In the genomic region with DNA sequence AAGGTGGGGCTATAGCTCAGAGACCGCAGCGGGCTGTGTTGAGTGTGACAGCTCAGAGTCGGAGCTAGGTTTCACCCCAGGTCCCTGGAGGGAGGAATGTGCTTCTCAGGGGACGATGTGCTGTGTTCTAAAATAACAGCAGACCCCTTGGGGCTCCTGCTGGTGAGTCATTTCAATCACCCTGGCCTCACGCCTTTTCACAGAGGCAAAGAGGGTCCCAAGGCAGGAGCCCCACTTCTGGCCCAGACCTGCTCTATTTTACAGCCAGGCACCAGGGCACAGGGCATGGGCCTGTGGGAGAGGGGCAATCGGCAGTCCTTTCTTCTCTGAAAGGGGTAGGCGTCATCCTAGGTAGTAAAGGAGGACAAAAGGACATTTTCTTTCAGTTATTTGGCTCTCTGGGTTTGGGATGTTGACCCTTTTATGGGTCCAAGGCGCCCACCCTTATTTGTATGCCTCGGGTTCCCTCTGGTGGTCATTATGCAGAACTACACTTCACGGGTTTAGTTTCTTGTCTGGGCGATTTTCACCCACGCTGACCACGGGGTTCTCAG, we compare ENCODE assay signal across 8 mouse cellular contexts. TPM values are rescaled to one million over a fixed set of nuclear protein-coding genes. Genes with fewer than 3 reads are reported as not detected.
A peak's percentile ranks its signal among the peaks of the same experiment; 100 is the strongest.
DNase-seq lines count a peak whose midpoint lies in the region; ATAC-seq and TF ChIP-seq lines count a peak whose summit lies in the region.
"Had no signal": no experiment of that assay in that cellular context is flagged by ENCODE, and none has a peak within 500 bp of the region (broad histone marks: within the 10 kb centered on the region; RNA-seq: fewer than 3 reads in every experiment).

No protein-coding gene starts in this region.

- H3K36me3 ChIP-seq in MEL (ENCODE audit: control insufficient read depth in 1 of 2, insufficient read depth in 2 of 2, low read length in 2 of 2) = no peaks in the 10 kb centered on the region
- H3K36me3 ChIP-seq in hindbrain, embryonic 14.5 days (replicated peaks; ENCODE audit: control insufficient read depth, insufficient read depth) = no peaks in the 10 kb centered on the region
- H3K36me3 ChIP-seq in midbrain, embryonic 11.5 days (ENCODE audit: control insufficient read depth, insufficient read depth, low read length) = no peaks in the 10 kb centered on the region

- H3K9ac ChIP-seq in MEL (ENCODE audit: control insufficient read depth, low read depth, low read length, poor library complexity, severe bottlenecking) = no peak overlapping the region
- H3K9ac ChIP-seq in hindbrain, embryonic 14.5 days = no peak overlapping the region
- no peak overlapping the region for H3K9ac ChIP-seq in midbrain, embryonic 11.5 days (ENCODE audit: low read length)

- no peaks in the 10 kb centered on the region; a peak in 1 of 4 replicates for H3K27me3 ChIP-seq in MEL (ENCODE audit: control insufficient read depth in 1 of 2, insufficient read depth in 2 of 2, low read length in 2 of 2)
- no peaks in the 10 kb centered on the region for H3K27me3 ChIP-seq in hindbrain, embryonic 14.5 days (ENCODE audit: control insufficient read depth, insufficient read depth, low read length)
- no peaks in the 10 kb centered on the region for H3K27me3 ChIP-seq in midbrain, embryonic 11.5 days (ENCODE audit: control insufficient read depth, insufficient read depth, low read length)

- H3K4me2 ChIP-seq in hindbrain, embryonic 14.5 days (replicated peaks) = no peak overlapping the region
- no peak overlapping the region for H3K4me2 ChIP-seq in midbrain, embryonic 11.5 days

- TF ChIP-seq POLR2A in MEL (IDR thresholded peaks at IDR 0.05; ENCODE audit: control insufficient read depth in 1 of 2, insufficient read depth in 1 of 2, low read depth in 1 of 2, low read length in 2 of 2, poor library complexity in 1 of 2) = no peak

- no peaks in the 10 kb centered on the region for H3K9me3 ChIP-seq in MEL (replicated peaks; ENCODE audit: insufficient read depth, low read length)
- H3K9me3 ChIP-seq in hindbrain, embryonic 14.5 days (ENCODE audit: control insufficient read depth, low read length) = no peaks in the 10 kb centered on the region
- no peaks in the 10 kb centered on the region for H3K9me3 ChIP-seq in midbrain, embryonic 11.5 days (ENCODE audit: control insufficient read depth, low read length)

- no peak for TF ChIP-seq EP300 in MEL (IDR thresholded peaks at IDR 0.05; ENCODE audit: low read depth in 1 of 2, low read length in 2 of 2)

- 20% methylated on average over 13 of the region's 13 CpGs for WGBS in hindbrain, embryonic 14.5 days
- WGBS in midbrain, embryonic 11.5 days = 22% methylated on average over 13 of the region's 13 CpGs

- TF ChIP-seq RAD21 in MEL (IDR thresholded peaks at IDR 0.05; ENCODE audit: low read depth, low read length) = peak; percentile 99

- no peaks in the 10 kb centered on the region for H3K79me2 ChIP-seq in MEL (ENCODE audit: control insufficient read depth, insufficient read depth, low read length, poor library complexity)

- DNase-seq in layer of hippocampus, postnatal 10 days (ENCODE audit: low spot score in 2 of 2) = peak; percentile 31 to 48
- DNase-seq in layer of hippocampus, postnatal 25 days (ENCODE audit: extremely low spot score in 1 of 2, low spot score in 1 of 2) = no peak
- DNase-seq in MEL (ENCODE audit: low read depth, low spot score) = peak; percentile 53
- peak; percentile 21 for DNase-seq in cerebellum, adult 8-10 months
- DNase-seq in hindbrain, embryonic 14.5 days (ENCODE audit: low spot score) = peak; percentile 81
- DNase-seq in midbrain, embryonic 11.5 days (ENCODE audit: low spot score, missing footprints) = peak; percentile 93
- no peak for DNase-seq in gastrocnemius, adult 18-20 months (ENCODE audit: low spot score)

- ATAC-seq in hindbrain, embryonic 14.5 days (ENCODE audit: low FRiP score) = no peak
- peak; percentile 38; the same call in 1 of the 2 replicates for ATAC-seq in midbrain, embryonic 11.5 days (ENCODE audit: low FRiP score)

- TF ChIP-seq CTCF in MEL (IDR thresholded peaks at IDR 0.05 in 2 of 3, conservative IDR thresholded peaks at IDR 0.05 in 1 of 3; ENCODE audit: control insufficient read depth in 1 of 3, insufficient read depth in 1 of 3, low read depth in 2 of 3, low read length in 3 of 3, poor library complexity in 1 of 3, severe bottlenecking in 1 of 3) = peak; percentile 77 to 98 (median 77)

- H3K4me1 ChIP-seq in MEL (ENCODE audit: control insufficient read depth in 1 of 2, insufficient read depth in 2 of 2, low read length in 2 of 2) = no peaks in the 10 kb centered on the region
- H3K4me1 ChIP-seq in hindbrain, embryonic 14.5 days (replicated peaks; ENCODE audit: control insufficient read depth, insufficient read depth, low read length) = no peaks in the 10 kb centered on the region; the same call in 1 of the 2 replicates
- H3K4me1 ChIP-seq in midbrain, embryonic 11.5 days (ENCODE audit: control insufficient read depth, insufficient read depth, low read length) = no peaks in the 10 kb centered on the region

- H3K4me3 ChIP-seq in MEL (ENCODE audit: control insufficient read depth in 1 of 2, insufficient read depth in 1 of 2, low read depth in 2 of 2, low read length in 2 of 2) = no peak overlapping the region
- no peak overlapping the region for H3K4me3 ChIP-seq in hindbrain, embryonic 14.5 days (replicated peaks; ENCODE audit: low read length)
- H3K4me3 ChIP-seq in midbrain, embryonic 11.5 days (ENCODE audit: low read depth, low read length) = no peak overlapping the region

- no peak overlapping the region for H3K27ac ChIP-seq in MEL (ENCODE audit: control insufficient read depth, low read depth, low read length)
- H3K27ac ChIP-seq in hindbrain, embryonic 14.5 days = no peak overlapping the region
- H3K27ac ChIP-seq in midbrain, embryonic 11.5 days (ENCODE audit: low read depth, low read length) = no peak overlapping the region

TF ChIP-seq in MEL, 35 proteins besides CTCF, POLR2A, EP300 and RAD21:
- TF ChIP-seq NRF1 (IDR thresholded peaks at IDR 0.05; ENCODE audit: insufficient read depth, low read depth, low read length, poor library complexity, severe bottlenecking) (no peak), USF1 (IDR thresholded peaks at IDR 0.05; ENCODE audit: low read depth, low read length) (no peak), SMC3 (IDR thresholded peaks at IDR 0.05; ENCODE audit: low read depth, low read length) (peak; percentile 99), ZC3H11A (IDR thresholded peaks at IDR 0.05; ENCODE audit: low read depth, low read length) (peak; percentile 98)

RNA-seq across cellular contexts. Expression of a gene that starts 3.0 kb away (rescaled TPM):
- under 1 TPM; 0.64 to 0.91 TPM for total RNA-seq in layer of hippocampus, postnatal 10 days (2021)
- total RNA-seq in layer of hippocampus, postnatal 25 days (2021) = 1 to 10 TPM; 2.0 to 2.1 TPM
- not detected in 2 replicates for total RNA-seq in MEL (2012; rRNA removed)
- polyA plus RNA-seq in MEL (2012; ENCODE audit: insufficient read depth in 1 of 2, insufficient read length in 2 of 2, low read depth in 1 of 2, low replicate concordance in 2 of 2, missing spikeins in 1 of 2) = not detected
- polyA plus RNA-seq in hindbrain, embryonic 14.5 days (2014; fragmentation: Nextera tagmentation; extraction: Ambion mirVana) = 0.43 TPM in 1 of 2 replicates, not detected in the other
- polyA plus RNA-seq in midbrain, embryonic 11.5 days (2014; fragmentation: Nextera tagmentation; extraction: Ambion mirVana) = not detected in 2 replicates
- not detected for total RNA-seq in gastrocnemius, adult 18-20 months (2021)
- polyA plus RNA-seq: heart, embryonic 14.5 days had no signal

RNA-seq across cellular contexts. Expression of a gene that starts 34.2 kb away (rescaled TPM):
- 10 to 100 TPM; 27.5 to 28.1 TPM for total RNA-seq in layer of hippocampus, postnatal 10 days (2021)
- total RNA-seq in layer of hippocampus, postnatal 25 days (2021) = 10 to 100 TPM; 37.3 to 39.6 TPM
- total RNA-seq in MEL (2012; rRNA removed) = 101 and 116 TPM in 2 replicates
- 100 to 1,000 TPM; 234 to 696 TPM for polyA plus RNA-seq in MEL (2012; ENCODE audit: insufficient read depth in 1 of 2, insufficient read length in 2 of 2, low read depth in 1 of 2, low replicate concordance in 2 of 2, missing spikeins in 1 of 2)
- polyA plus RNA-seq in hindbrain, embryonic 14.5 days (2014; fragmentation: Nextera tagmentation; extraction: Ambion mirVana) = 35.2 and 37.4 TPM in 2 replicates
- 22.0 and 27.3 TPM in 2 replicates for polyA plus RNA-seq in midbrain, embryonic 11.5 days (2014; fragmentation: Nextera tagmentation; extraction: Ambion mirVana)
- 1 to 10 TPM; 2.7 to 6.0 TPM for total RNA-seq in gastrocnemius, adult 18-20 months (2021)

Comparison
In these comparisons a context has a peak if more than half of its experiments do, and no peak if none do; other contexts are left out.
1. DNase-seq: peak in layer of hippocampus, postnatal 10 days (2 of 2), MEL (single experiment), cerebellum, adult 8-10 months (single experiment), hindbrain, embryonic 14.5 days (single experiment) and midbrain, embryonic 11.5 days (single experiment); none in layer of hippocampus, postnatal 25 days (0 of 2) and gastrocnemius, adult 18-20 months (single experiment).
2. RNA of a gene that starts 34.2 kb away (total RNA-seq): 101 to 116 TPM in MEL, 37.3 to 39.6 TPM in layer of hippocampus, postnatal 25 days and 27.5 to 28.1 TPM in layer of hippocampus, postnatal 10 days; 2.7 to 6.0 TPM in gastrocnemius, adult 18-20 months; every median in the first group is over 4 times any median in the second.